Mouse (Mus musculus): ENCODE measurements around the gene Ano2. TPM values are rescaled to one million over a fixed set of nuclear protein-coding genes. Genes with fewer than 3 reads are reported as not detected.
A peak's percentile ranks its signal among the peaks of the same experiment; 100 is the strongest.

The Ano2 gene
- polyA plus RNA-seq, 1 experiment from 2014 or later: 1.0 TPM

DNA sequence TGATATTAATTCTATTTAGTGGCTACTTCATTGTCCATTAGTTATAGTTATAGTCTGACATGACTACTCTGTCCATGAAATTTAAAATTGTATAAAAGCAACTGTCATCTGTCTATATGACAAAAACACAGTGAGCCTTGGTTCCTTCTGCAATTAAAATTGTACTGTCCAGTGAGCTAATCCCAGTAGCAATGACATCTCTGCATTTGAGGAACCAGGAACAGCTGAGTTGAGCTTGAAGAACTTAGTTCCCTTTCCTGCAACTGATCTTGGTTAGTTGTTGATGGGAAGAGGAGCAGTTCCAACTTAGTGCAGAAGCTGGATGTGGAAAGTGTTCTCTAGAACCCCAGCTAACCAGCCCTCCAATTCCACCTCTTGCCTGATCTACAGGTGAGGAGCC, 4.8 kb upstream of the Ano2 start:
- H3K4me3 ChIP-seq (replicated peaks): no peak overlapping the region
- no peak overlapping the region for H3K4me2 ChIP-seq (replicated peaks)
- no peak for ATAC-seq
- no peak overlapping the region for H3K27ac ChIP-seq
- peaks cover 3% of the 10 kb centered on the region; the same call in 1 of the 2 replicates for H3K27me3 ChIP-seq (replicated peaks)
- H3K9ac ChIP-seq: no peak overlapping the region
- H3K9me3 ChIP-seq: no peaks in the 10 kb centered on the region
- H3K4me1 ChIP-seq (replicated peaks): peaks cover 2% of the 10 kb centered on the region; the same call in 1 of the 2 replicates
- H3K36me3 ChIP-seq: no peaks in the 10 kb centered on the region

DNA sequence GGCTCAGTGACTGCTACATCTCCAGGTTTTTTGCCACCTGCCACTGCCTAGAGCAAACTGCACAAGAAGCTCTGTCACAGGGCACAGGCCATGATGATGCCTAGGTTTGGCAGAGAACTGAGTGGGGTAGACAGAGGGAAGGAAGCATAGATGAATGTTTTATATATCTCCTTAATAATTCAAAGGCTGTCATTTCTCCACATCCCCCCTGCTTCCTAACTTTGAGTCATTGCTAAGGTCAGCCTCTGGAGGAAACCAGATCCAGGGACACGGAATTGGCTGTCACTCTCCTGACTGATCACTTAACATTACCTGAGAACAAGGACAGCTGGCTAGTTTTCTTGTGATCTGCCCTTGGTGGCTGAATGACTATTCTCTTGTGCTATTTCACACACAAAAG, 2.2 kb upstream of the Ano2 start:
- ATAC-seq: no peak
- peaks cover 3% of the 10 kb centered on the region; the same call in 1 of the 2 replicates for H3K4me1 ChIP-seq (replicated peaks)
- H3K27me3 ChIP-seq (replicated peaks): peaks cover 6% of the 10 kb centered on the region; the same call in 1 of the 2 replicates
- no peak overlapping the region for H3K9ac ChIP-seq
- H3K4me2 ChIP-seq (replicated peaks): no peak overlapping the region
- 38% methylated on average over 1 of the region's 1 CpGs for WGBS
- no peak overlapping the region for H3K4me3 ChIP-seq (replicated peaks)
- H3K9me3 ChIP-seq: no peaks in the 10 kb centered on the region
- H3K36me3 ChIP-seq: no peaks in the 10 kb centered on the region
- H3K27ac ChIP-seq: no peak overlapping the region

DNA sequence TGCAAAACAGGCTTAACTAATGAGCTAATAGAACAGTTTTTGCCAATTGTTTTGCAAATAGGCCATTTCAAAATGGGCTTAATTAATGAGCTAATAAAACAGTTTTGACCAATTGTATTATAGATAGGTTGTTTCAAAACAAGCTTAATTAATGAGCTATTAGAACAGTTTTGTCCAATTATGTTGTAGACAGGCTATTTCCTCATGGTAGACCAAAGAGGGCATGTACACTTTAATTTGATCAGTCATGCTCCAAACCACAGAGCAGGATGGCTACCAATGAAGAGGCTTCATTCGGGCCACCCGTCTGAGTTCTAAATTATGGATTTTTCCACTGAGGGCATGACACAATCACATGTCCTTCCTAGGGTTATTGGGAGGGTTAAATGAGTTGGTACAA, 10.9 kb downstream of the Ano2 start:
- H3K27ac ChIP-seq: no peak overlapping the region
- 82% methylated on average over 2 of the region's 2 CpGs for WGBS

DNA sequence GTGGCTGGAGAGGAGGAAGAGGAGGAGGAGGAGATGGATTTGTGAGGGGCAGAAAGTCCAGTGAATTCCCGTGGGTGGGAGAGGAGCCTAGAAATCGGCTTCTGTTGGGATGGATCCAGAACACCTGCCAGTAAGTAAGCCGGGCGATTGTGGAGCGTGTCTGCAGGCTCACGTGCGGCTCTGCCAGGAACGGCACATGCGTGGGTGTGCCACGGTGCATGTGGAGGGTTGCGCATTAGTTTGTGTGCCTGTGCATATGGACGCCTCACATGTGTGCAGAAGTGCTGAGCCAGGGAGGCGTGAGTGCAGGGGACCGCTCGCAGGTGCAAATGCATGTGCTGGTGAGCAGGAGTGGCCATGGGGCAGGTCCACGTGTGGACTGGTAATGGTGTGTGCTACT, 21.0 kb downstream of the Ano2 start:
- H3K9ac ChIP-seq: no peak overlapping the region
- no peaks in the 10 kb centered on the region for H3K27me3 ChIP-seq (replicated peaks)
- no peaks in the 10 kb centered on the region for H3K9me3 ChIP-seq
- ATAC-seq: no peak
- 84% methylated on average over 16 of the region's 16 CpGs for WGBS
- H3K4me2 ChIP-seq (replicated peaks): no peak overlapping the region
- no peak overlapping the region for H3K27ac ChIP-seq
- no peaks in the 10 kb centered on the region for H3K36me3 ChIP-seq
- no peak overlapping the region for H3K4me3 ChIP-seq (replicated peaks)
- no peaks in the 10 kb centered on the region for H3K4me1 ChIP-seq (replicated peaks)

More for the DNA sequence above, 10.9 kb downstream of the Ano2 start:
- Histone ChIP-seq H3K4me1 (replicated peaks) (no peaks in the 10 kb centered on the region), H3K36me3 (no peaks in the 10 kb centered on the region), H3K4me3 (replicated peaks) (no peak overlapping the region), H3K4me2 (replicated peaks) (no peak overlapping the region), H3K27me3 (replicated peaks) (no peaks in the 10 kb centered on the region), H3K9ac (no peak overlapping the region), H3K9me3 (no peaks in the 10 kb centered on the region)
- no peak for ATAC-seq

DNA sequence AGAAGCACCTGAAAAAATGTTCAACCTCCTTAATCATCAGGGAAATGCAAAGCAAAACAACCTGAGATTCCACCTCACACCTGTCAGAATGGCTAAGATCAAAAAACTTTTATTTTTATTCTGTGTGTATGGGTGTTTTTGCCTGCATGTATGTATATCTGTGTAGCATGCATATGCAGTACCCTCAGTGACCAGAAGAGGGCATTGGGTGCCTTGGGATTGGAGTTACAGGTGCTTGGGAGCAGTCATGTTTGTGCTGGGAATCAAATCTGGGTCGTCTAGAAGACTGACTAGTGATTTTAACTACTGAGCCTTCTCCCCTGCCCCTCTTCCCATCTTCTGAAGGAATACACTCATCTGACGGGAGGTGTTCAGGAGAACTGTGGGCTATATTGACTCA, 36.2 kb downstream of the Ano2 start:
- no peak overlapping the region for H3K9ac ChIP-seq
- H3K9me3 ChIP-seq: no peaks in the 10 kb centered on the region
- H3K4me2 ChIP-seq (replicated peaks): no peak overlapping the region
- H3K36me3 ChIP-seq: no peaks in the 10 kb centered on the region
- WGBS: 67% methylated on average over 2 of the region's 2 CpGs
- no peak overlapping the region for H3K27ac ChIP-seq
- H3K4me1 ChIP-seq (replicated peaks): no peaks in the 10 kb centered on the region
- H3K27me3 ChIP-seq (replicated peaks): no peaks in the 10 kb centered on the region
- no peak overlapping the region for H3K4me3 ChIP-seq (replicated peaks)
- ATAC-seq: no peak

DNA sequence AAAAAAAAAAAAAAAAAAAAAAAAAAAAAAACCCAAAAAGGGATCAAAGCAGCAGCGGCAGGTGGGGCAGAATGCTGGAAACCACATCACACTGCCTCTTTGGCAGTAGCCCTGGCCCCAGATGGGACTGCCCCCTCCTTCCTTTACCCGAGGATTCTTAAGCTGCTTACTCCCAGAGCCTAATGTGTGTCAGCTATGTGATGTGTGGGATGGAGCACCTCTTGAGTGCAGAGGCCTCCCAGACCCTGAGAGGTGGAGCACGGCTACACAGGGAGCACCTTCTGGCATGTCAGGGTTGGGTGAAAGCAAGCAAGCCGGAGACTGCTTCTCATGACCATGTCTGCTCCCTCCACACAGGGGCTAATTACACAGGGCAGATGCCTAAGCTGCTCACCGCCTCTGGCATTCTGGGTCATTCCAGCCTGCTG, 37.3 kb downstream of the Ano2 start:
- Histone ChIP-seq H3K9me3 (no peaks in the 10 kb centered on the region), H3K4me1 (replicated peaks) (no peaks in the 10 kb centered on the region), H3K27ac (no peak overlapping the region), H3K4me3 (replicated peaks) (no peak overlapping the region), H3K4me2 (replicated peaks) (no peak overlapping the region), H3K9ac (no peak overlapping the region), H3K36me3 (no peaks in the 10 kb centered on the region), H3K27me3 (replicated peaks) (no peaks in the 10 kb centered on the region)
- ATAC-seq: no peak
- 77% methylated on average over 5 of the region's 5 CpGs for WGBS

DNA sequence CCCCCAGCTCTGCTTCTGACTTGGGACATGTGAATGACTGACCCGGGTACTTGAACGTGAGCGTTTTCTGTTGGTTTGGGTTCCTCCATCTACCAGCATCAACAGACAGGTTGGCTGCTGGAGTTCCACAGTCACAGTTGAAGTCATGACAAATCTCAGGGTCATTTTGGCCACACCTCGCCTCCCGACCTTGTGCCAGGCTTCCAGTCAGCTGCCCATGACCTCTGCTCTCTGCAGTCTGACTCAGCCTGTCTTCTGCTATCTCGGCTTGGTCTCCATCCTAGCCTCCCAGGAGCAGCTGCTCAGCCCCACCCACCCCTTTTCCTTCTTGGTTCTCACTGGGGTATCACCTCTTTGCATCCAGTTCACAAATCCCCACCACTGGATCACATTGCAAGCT, 39.3 kb downstream of the Ano2 start:
- Histone ChIP-seq H3K4me2 (replicated peaks) (no peak overlapping the region), H3K9me3 (no peaks in the 10 kb centered on the region), H3K4me3 (replicated peaks) (no peak overlapping the region), H3K36me3 (no peaks in the 10 kb centered on the region), H3K27me3 (replicated peaks) (no peaks in the 10 kb centered on the region), H3K27ac (no peak overlapping the region), H3K4me1 (replicated peaks) (no peaks in the 10 kb centered on the region), H3K9ac (no peak overlapping the region)
- ATAC-seq: no peak
- WGBS: 81% methylated on average over 6 of the region's 6 CpGs

DNA sequence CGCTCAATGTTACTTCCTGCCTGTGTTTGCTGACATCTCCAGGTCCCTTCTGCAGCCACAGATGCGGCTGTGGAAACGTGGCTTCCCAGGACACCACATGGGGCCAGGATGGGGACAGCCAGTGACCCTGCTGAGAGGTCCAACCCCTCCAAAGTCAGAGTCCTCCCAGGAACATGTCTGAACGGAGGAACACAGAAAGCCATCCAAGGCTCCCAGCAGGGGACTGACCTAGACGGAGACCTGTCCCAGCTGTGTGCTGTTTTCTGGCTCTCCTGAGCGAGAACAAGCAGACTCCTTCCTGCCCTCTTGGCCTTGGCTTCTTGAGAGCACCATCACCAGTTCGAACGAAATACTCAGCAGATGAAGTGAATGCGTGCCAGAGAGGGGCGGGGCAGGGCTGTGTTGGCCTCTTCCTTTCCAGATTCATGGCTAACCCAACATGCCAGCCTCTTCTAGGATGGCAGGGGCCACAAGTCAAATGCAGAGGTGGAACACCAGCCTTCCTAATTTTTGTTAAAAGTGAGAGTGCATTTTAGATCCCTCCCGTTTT, 39.8 kb downstream of the Ano2 start:
- no peaks in the 10 kb centered on the region for H3K9me3 ChIP-seq
- H3K9ac ChIP-seq: no peak overlapping the region
- no peak overlapping the region for H3K27ac ChIP-seq
- H3K36me3 ChIP-seq: no peaks in the 10 kb centered on the region
- H3K4me3 ChIP-seq (replicated peaks): no peak overlapping the region
- H3K4me2 ChIP-seq (replicated peaks): no peak overlapping the region
- ATAC-seq: no peak
- no peaks in the 10 kb centered on the region for H3K4me1 ChIP-seq (replicated peaks)
- no peaks in the 10 kb centered on the region for H3K27me3 ChIP-seq (replicated peaks)
- 61% methylated on average over 11 of the region's 11 CpGs for WGBS

DNA sequence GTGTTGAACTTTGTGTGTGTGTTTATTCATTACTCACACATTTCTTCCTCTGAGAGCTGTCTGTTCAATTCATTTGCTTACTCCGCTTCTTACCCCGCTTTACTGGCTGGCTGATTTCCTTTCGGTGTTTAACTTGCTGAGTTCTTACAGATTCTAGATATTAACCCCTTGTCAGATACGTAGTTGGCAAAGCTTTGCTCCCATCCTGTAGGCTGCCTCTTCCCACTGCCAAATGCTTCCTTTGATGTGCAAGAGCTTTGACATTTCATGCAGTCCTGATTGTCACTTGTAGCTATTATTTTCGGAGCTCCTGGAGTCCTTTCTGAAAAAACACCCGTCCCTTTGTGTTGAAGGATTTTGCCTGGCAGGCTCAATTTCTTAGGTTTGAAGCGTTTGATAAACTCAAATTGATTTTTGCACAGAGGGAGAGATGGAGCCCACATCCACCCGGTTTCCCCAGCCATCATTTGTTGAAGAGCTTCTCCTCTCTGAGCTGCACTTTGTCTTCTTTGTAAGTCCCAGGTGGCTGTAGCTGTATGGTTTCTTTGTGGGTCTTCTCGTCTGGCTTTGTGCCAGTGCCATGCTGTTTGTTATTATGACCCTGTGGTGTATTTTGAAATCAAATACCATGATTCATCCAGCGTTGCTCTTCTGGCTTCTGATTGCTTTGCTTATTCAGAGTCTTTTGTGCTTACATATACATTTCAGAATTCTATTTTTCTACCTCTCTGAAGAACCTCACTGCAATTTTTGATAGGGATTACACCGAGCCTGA, 47.5 kb downstream of the Ano2 start:
- Histone ChIP-seq H3K9me3 (no peaks in the 10 kb centered on the region), H3K36me3 (no peaks in the 10 kb centered on the region), H3K27me3 (replicated peaks) (no peaks in the 10 kb centered on the region), H3K4me2 (replicated peaks) (no peak overlapping the region), H3K27ac (no peak overlapping the region), H3K4me1 (replicated peaks) (no peaks in the 10 kb centered on the region), H3K4me3 (replicated peaks) (no peak overlapping the region), H3K9ac (no peak overlapping the region)
- 51% methylated on average over 11 of the region's 11 CpGs for WGBS
- no peak for ATAC-seq

DNA sequence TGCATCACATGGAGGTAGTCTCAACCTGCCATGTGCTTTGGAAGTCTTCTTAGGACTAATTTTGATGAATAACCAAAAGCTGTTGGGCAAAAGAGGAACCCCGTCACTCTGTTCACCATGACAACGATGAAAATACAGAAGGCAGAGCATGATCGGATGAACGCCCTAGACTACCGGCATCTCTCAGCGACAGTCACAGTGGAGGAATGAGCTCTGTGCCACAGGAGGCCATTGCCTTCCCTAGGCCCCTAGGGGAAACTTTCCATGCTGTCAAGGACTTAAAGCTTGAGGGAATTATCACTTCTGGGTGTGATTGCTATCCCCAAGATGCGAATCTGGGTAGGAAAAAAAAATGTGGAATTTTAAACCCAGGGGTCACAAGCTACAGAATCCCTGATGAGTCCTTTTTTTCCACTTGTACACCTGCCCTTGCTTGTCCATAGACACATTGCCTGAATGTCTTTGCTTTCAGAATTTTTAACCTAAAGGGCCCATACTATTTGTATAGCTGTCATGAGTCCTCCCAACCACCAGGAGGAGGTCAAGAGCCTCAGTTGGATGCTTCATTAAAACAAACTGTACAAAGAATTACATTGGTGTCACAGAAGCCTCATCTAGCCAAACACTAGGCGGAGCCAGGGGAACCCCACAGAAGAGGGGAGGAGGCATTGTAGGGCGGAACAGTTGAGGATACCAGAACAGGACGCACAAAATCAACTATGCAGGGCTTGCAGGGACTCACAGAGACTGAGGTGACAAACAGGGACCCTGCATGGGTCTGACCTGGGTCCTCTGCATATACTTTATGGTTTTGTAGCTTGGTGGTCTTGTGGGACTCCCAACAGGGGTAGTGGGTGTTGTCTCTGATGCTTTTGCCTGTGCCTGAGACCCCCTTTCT, 53.2 kb downstream of the Ano2 start:
- no peak overlapping the region for H3K4me2 ChIP-seq (replicated peaks)
- no peaks in the 10 kb centered on the region for H3K36me3 ChIP-seq
- H3K27ac ChIP-seq: no peak overlapping the region
- H3K27me3 ChIP-seq (replicated peaks): no peaks in the 10 kb centered on the region
- no peak for ATAC-seq
- 94% methylated on average over 10 of the region's 10 CpGs for WGBS
- no peak overlapping the region for H3K9ac ChIP-seq
- no peaks in the 10 kb centered on the region for H3K9me3 ChIP-seq
- no peaks in the 10 kb centered on the region for H3K4me1 ChIP-seq (replicated peaks)
- no peak overlapping the region for H3K4me3 ChIP-seq (replicated peaks)

DNA sequence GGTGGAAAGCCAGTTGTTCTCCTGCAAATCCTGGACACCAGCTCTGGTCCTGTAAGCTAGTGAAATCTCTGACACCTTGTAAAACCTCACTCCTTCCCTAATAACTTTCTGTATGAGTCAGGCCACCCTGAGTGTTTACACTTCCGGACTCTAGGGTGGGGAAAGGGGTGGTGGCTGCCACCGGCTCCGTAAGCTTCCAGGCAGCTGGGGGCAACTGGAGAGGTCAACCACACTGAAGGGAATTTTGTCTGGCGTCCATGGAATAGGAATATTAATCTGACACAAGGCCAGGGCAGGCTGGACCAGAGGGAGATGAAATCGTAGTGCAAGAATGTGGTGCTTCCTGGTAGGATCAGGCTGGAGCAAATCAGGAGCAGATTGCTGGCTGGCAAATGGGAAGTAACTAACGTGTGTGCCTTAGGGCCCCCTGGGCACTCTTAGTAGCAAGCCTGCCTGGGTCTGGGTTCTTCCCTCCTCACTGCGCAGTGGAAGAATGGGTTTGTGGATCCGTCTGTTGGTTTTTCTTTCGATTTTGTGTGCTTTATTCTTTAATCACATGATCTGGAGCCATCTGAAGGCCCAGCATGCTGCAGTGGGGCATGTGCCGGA, 57.2 kb downstream of the Ano2 start:
- Histone ChIP-seq H3K4me2 (replicated peaks) (0 out of 2 replicates have a peak overlapping the region, but pooled peaks have one; percentile 4), H3K9me3 (no peaks in the 10 kb centered on the region), H3K36me3 (no peaks in the 10 kb centered on the region), H3K27me3 (replicated peaks) (no peaks in the 10 kb centered on the region), H3K4me1 (replicated peaks) (no peaks in the 10 kb centered on the region), H3K27ac (no peak overlapping the region), H3K4me3 (replicated peaks) (no peak overlapping the region), H3K9ac (no peak overlapping the region)
- 44% methylated on average over 10 of the region's 10 CpGs for WGBS
- ATAC-seq: no peak

DNA sequence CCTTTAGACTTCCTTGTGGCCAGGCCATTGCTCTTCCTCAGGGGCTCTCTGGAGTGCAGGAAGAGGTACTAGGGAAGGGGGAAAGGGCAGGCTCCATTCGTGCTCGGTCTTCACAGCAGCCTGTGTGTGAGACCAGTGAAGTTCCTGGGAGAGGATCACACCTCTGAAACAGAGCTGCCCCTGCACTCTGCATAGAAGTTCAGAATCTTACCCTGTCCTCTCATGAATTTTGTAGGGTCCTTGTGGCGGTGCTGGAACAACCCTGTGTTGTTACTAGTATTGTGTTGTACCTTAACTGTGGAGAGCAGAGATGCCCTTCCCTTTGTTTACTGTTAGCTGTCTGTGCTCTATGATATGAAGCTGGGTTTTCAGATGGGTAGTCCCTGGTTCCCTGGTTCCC, 58.4 kb downstream of the Ano2 start:
- Histone ChIP-seq H3K36me3 (no peaks in the 10 kb centered on the region), H3K9ac (no peak overlapping the region), H3K27me3 (replicated peaks) (no peaks in the 10 kb centered on the region), H3K9me3 (no peaks in the 10 kb centered on the region), H3K4me2 (replicated peaks) (no peak overlapping the region), H3K4me3 (replicated peaks) (no peak overlapping the region), H3K27ac (no peak overlapping the region), H3K4me1 (replicated peaks) (no peaks in the 10 kb centered on the region)
- WGBS: 54% methylated on average over 3 of the region's 3 CpGs
- no peak for ATAC-seq

Measured in intestine, embryonic 15.5 days (tissue).